Mouse (Mus musculus): ENCODE results near the gene Derl3.

Derl3 gene

GRCm38 (mm10) chr10:75941042-75941824 lies 48.0 kb downstream of the Derl3 start:
- no peak for DNase-seq (ENCODE audit: low spot score)

- DNase-seq (ENCODE audit: low spot score) = no peak
Observed at GRCm38 (mm10) chr10:75942736-75943477, 49.7 kb downstream of the Derl3 start, which contains the start of gene Vpreb3. Gene Vpreb3, plus strand, starts transcription at chr10:75943057.

- no peak for DNase-seq (ENCODE audit: low spot score)
Observed at GRCm38 (mm10) chr10:75944066-75944772, 51.0 kb downstream of the Derl3 start.

GRCm38 (mm10) chr10:75945213-75945612 lies 52.0 kb downstream of the Derl3 start:
- DNase-seq (ENCODE audit: low spot score) = no peak

All from spleen, adult 12 weeks (tissue).